Mouse (Mus musculus) midbrain, embryonic 14.5 days (tissue): ENCODE results near the gene Znfx1. TPM values are rescaled to one million over a fixed set of nuclear protein-coding genes. Genes with fewer than 3 reads are reported as not detected.
A peak's percentile ranks its signal among the peaks of the same experiment; 100 is the strongest.

ENCODE experiments used
- ATAC-seq: fragments of 200-750 bp; cut with Nextera tagmentation; 2 replicates; pipeline ENCODE4 v1.8.0; 2017; ENCODE audit warnings: moderate number of reproducible peaks, moderate library complexity; ENCODE audit not compliant: low FRiP score, low TSS enrichment
- DNase-seq: peaks from one replicate; pipeline ENCODE4 v3.0.0-alpha.2; 2015
- H3K27ac ChIP-seq: fragments of 300-500 bp; sonication (generic); replicated peaks from 2 replicates; pipeline ENCODE4 v1.5.1; 2014; ENCODE audit warnings: mild to moderate bottlenecking, low read depth, low read length, moderate library complexity
- H3K27me3 ChIP-seq: fragments of 300-500 bp; sonication (generic); 2 replicates; pipeline ENCODE4 v1.6.1; 2014; ENCODE audit warnings: low read length, control low read depth, mixed read lengths; ENCODE audit not compliant: control insufficient read depth, insufficient read depth
- H3K36me3 ChIP-seq: fragments of 300-500 bp; sonication (generic); 2 replicates; pipeline ENCODE4 v1.6.1; 2014; ENCODE audit warnings: low read length, control low read depth; ENCODE audit not compliant: control insufficient read depth, insufficient read depth
- H3K4me1 ChIP-seq: fragments of 300-500 bp; sonication (generic); 2 replicates; pipeline ENCODE4 v1.6.1; 2014; ENCODE audit warnings: mild to moderate bottlenecking, antibody characterized with exemption, low read length, control low read depth; ENCODE audit not compliant: control insufficient read depth, insufficient read depth
- H3K4me2 ChIP-seq: fragments of 300-500 bp; sonication (generic); 2 replicates; pipeline ENCODE4 v1.6.1; 2014; ENCODE audit warnings: mild to moderate bottlenecking, low read length, moderate library complexity
- H3K4me3 ChIP-seq: fragments of 300-500 bp; sonication (generic); replicated peaks from 2 replicates; pipeline ENCODE4 v1.5.1; 2014; ENCODE audit warnings: low read depth, low read length
- H3K9ac ChIP-seq: fragments of 300-500 bp; sonication (generic); replicated peaks from 2 replicates; pipeline ENCODE4 v1.6.1; 2014; ENCODE audit warnings: mild to moderate bottlenecking, low read length, moderate library complexity
- H3K9me3 ChIP-seq: fragments of 300-500 bp; sonication (generic); 2 replicates; pipeline ENCODE4 v1.6.1; 2016; ENCODE audit warnings: low read length, control low read depth, mixed read lengths; ENCODE audit not compliant: control insufficient read depth
- WGBS: fragments of 180-500 bp; shearing (Covaris S2); extraction: QIAGEN DNeasy Blood & Tissue Kit; methylation state at CpG from one replicate; pipeline ENCODE4 v1.1.7; 2014; 5-methylcytosine and 5-hydroxymethylcytosine counted together
- polyA plus RNA-seq: library from polyadenylated mRNA; unstranded; fragments of >200 nt; fragmentation: Nextera tagmentation; extraction: Ambion mirVana; gene quantifications from 2 replicates; pipeline ENCODE4 v1.2.1, GENCODE M21; 2014

Gene Znfx1
- polyA plus RNA-seq, 1 experiment from 2014 or later, result 8.9 TPM

- 87% methylated on average over 11 of the region's 11 CpGs for WGBS
- no peak for ATAC-seq
- H3K4me3 ChIP-seq, result no peak overlapping the region
- H3K4me2 ChIP-seq, result no peak overlapping the region
- no peaks in the 10 kb centered on the region for H3K36me3 ChIP-seq
- H3K27ac ChIP-seq, result no peak overlapping the region
- no peaks in the 10 kb centered on the region for H3K27me3 ChIP-seq
- DNase-seq, result no peak
- H3K9ac ChIP-seq, result no peak overlapping the region
- H3K9me3 ChIP-seq, result no peaks in the 10 kb centered on the region
- peaks cover 14% of the 10 kb centered on the region for H3K4me1 ChIP-seq
Observed at GRCm38 (mm10) chr2:167077199-167077962, 14.6 kb upstream of the Znfx1 start.

- DNase-seq, result no peak
- Histone ChIP-seq H3K4me1 (peaks cover 14% of the 10 kb centered on the region), H3K9me3 (no peaks in the 10 kb centered on the region), H3K9ac (no peak overlapping the region), H3K27me3 (no peaks in the 10 kb centered on the region), H3K36me3 (no peaks in the 10 kb centered on the region), H3K4me3 (no peak overlapping the region), H3K27ac (no peak overlapping the region), H3K4me2 (no peak overlapping the region)
- no peak for ATAC-seq
- WGBS, result 69% methylated on average over 2 of the region's 2 CpGs
Observed at GRCm38 (mm10) chr2:167076759-167077158, 13.9 kb upstream of the Znfx1 start.

GRCm38 (mm10) chr2:167076352-167076751 lies 13.5 kb upstream of the Znfx1 start:
- 95% methylated on average over 4 of the region's 4 CpGs for WGBS
- Histone ChIP-seq H3K4me2 (no peak overlapping the region), H3K4me1 (peaks cover 14% of the 10 kb centered on the region), H3K9ac (no peak overlapping the region), H3K4me3 (no peak overlapping the region), H3K27ac (no peak overlapping the region), H3K9me3 (no peaks in the 10 kb centered on the region), H3K27me3 (no peaks in the 10 kb centered on the region), H3K36me3 (no peaks in the 10 kb centered on the region)
- DNase-seq, result no peak
- ATAC-seq, result no peak

GRCm38 (mm10) chr2:167074587-167074986 lies 11.8 kb upstream of the Znfx1 start:
- 93% methylated on average over 5 of the region's 5 CpGs for WGBS
- no peak overlapping the region for H3K4me2 ChIP-seq
- ATAC-seq (no peak), DNase-seq (no peak)
- H3K4me3 ChIP-seq, result no peak overlapping the region
- H3K4me1 ChIP-seq, result peaks cover 11% of the 10 kb centered on the region
- no peaks in the 10 kb centered on the region for H3K27me3 ChIP-seq
- no peak overlapping the region for H3K27ac ChIP-seq
- H3K36me3 ChIP-seq, result no peaks in the 10 kb centered on the region
- H3K9me3 ChIP-seq, result no peaks in the 10 kb centered on the region
- H3K9ac ChIP-seq, result no peak overlapping the region

GRCm38 (mm10) chr2:167071641-167072601 lies 9.1 kb upstream of the Znfx1 start:
- Histone ChIP-seq H3K9me3 (no peaks in the 10 kb centered on the region), H3K9ac (peak overlapping the region; percentile 44), H3K36me3 (peaks cover under 1% of the 10 kb centered on the region; the same call in 1 of the 2 replicates), H3K27ac (peak overlapping the region; percentile 75), H3K4me3 (peak overlapping the region; percentile 38), H3K27me3 (no peaks in the 10 kb centered on the region), H3K4me2 (peak overlapping the region; percentile 62), H3K4me1 (0 out of 2 replicates have a peak, but pooled peaks cover 2% of the 10 kb centered on the region)
- ATAC-seq, result peak; percentile 96
- peak; percentile 99 for DNase-seq
- 8% methylated on average over 22 of the region's 22 CpGs for WGBS

- ATAC-seq (no peak), DNase-seq (no peak)
- Histone ChIP-seq H3K4me2 (peak overlapping the region; percentile 62), H3K36me3 (peaks cover 7% of the 10 kb centered on the region), H3K9ac (peak overlapping the region; percentile 44), H3K4me3 (peak overlapping the region; percentile 38), H3K27me3 (no peaks in the 10 kb centered on the region), H3K9me3 (no peaks in the 10 kb centered on the region), H3K27ac (peak overlapping the region; percentile 75), H3K4me1 (0 out of 2 replicates have a peak, but pooled peaks cover 2% of the 10 kb centered on the region)
- WGBS, result 21% methylated on average over 12 of the region's 12 CpGs
Observed at GRCm38 (mm10) chr2:167071266-167071640, 8.4 kb upstream of the Znfx1 start.

- ATAC-seq (no peak), DNase-seq (peak; percentile 57)
- WGBS, result 62% methylated on average over 6 of the region's 6 CpGs
- Histone ChIP-seq H3K4me2 (no peak overlapping the region), H3K4me1 (peaks cover 4% of the 10 kb centered on the region), H3K27me3 (no peaks in the 10 kb centered on the region), H3K9me3 (no peaks in the 10 kb centered on the region), H3K27ac (no peak overlapping the region), H3K9ac (no peak overlapping the region), H3K36me3 (peaks cover 16% of the 10 kb centered on the region), H3K4me3 (no peak overlapping the region)
Observed at GRCm38 (mm10) chr2:167070341-167070740, 7.5 kb upstream of the Znfx1 start.

- no peak overlapping the region for H3K4me3 ChIP-seq
- DNase-seq, result no peak
- no peak for ATAC-seq
- H3K36me3 ChIP-seq, result peaks cover 24% of the 10 kb centered on the region
- H3K4me1 ChIP-seq, result peaks cover 12% of the 10 kb centered on the region
- WGBS, result 52% methylated on average over 6 of the region's 6 CpGs
- no peaks in the 10 kb centered on the region for H3K9me3 ChIP-seq
- no peak overlapping the region for H3K4me2 ChIP-seq
- no peak overlapping the region for H3K9ac ChIP-seq
- no peaks in the 10 kb centered on the region for H3K27me3 ChIP-seq
- no peak overlapping the region for H3K27ac ChIP-seq
Observed at GRCm38 (mm10) chr2:167067575-167067974, 4.8 kb upstream of the Znfx1 start.
